In the genomic region with DNA sequence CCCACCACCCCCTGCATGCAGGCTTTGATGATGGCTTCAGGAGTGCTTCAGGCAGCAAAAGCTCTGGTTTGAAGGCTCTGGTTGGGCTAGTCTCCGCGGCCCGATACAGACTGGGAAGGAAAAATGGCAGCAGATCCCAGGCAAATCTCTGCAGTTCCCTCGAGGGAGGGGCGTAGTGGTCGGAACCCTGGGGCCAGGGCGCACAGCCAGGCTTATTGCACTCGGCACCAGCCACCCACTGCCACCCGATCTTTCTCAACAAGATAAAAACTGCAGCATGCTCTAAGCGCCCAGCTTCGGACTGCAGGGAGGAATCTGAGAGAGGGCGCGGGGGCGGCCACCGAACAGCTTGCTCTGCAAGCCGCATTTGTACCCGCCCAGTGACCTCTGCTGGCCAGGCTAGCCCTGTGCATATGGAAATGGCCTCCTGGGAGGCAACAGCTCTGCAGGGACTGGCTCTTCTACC, we compare ENCODE assay signal across 9 mouse cellular contexts. TPM values are rescaled to one million over a fixed set of nuclear protein-coding genes. Genes with fewer than 3 reads are reported as not detected.
DNase-seq lines count a peak whose midpoint lies in the region; ATAC-seq and TF ChIP-seq lines count a peak whose summit lies in the region.
"Had no signal": no experiment of that assay in that cellular context is flagged by ENCODE, and none has a peak within 500 bp of the region (broad histone marks: within the 10 kb centered on the region; RNA-seq: fewer than 3 reads in every experiment).

No protein-coding gene starts in this region.

- no peak overlapping the region for H3K27ac ChIP-seq in hindbrain, embryonic 16.5 days (ENCODE audit: low read depth, low read length)
- no peak overlapping the region for H3K27ac ChIP-seq in liver, adult 2 months (replicated peaks; ENCODE audit: insufficient read depth, low read depth, low read length)

- peak overlapping the region; percentile 50 for H3K9ac ChIP-seq in hindbrain, embryonic 16.5 days (ENCODE audit: low read depth, low read length)
- H3K9ac ChIP-seq in liver, adult 2 months (ENCODE audit: low read depth, low read length) = no peak overlapping the region

- 4% methylated on average over 17 of the region's 17 CpGs for WGBS in hindbrain, embryonic 16.5 days
- 5% methylated on average over 17 of the region's 17 CpGs for WGBS in liver, adult 2 months

- H3K27me3 ChIP-seq in hindbrain, embryonic 16.5 days (replicated peaks; ENCODE audit: control insufficient read depth, insufficient read depth, low read length) = no peaks in the 10 kb centered on the region
- peaks cover 6% of the 10 kb centered on the region; the same call in 1 of the 2 replicates for H3K27me3 ChIP-seq in liver, adult 2 months (ENCODE audit: control insufficient read depth, insufficient read depth, low read length)

- no peaks in the 10 kb centered on the region for H3K79me2 ChIP-seq in liver, adult 2 months (ENCODE audit: control insufficient read depth, insufficient read depth, low read length)

- peak; percentile 23; the same call in 1 of the 2 replicates for TF ChIP-seq CTCF in liver, adult 2 months (IDR thresholded peaks at IDR 0.05; ENCODE audit: low read depth, low read length)

- H3K9me3 ChIP-seq in hindbrain, embryonic 16.5 days (ENCODE audit: control insufficient read depth, low read length) = no peaks in the 10 kb centered on the region

- TF ChIP-seq POLR2A in liver, adult 2 months (IDR thresholded peaks at IDR 0.05; ENCODE audit: extremely low read depth, insufficient read depth, low read length) = no peak

- peak; percentile 40 for DNase-seq in layer of hippocampus, adult 11-12 months (ENCODE audit: low spot score)
- no peak for DNase-seq in layer of hippocampus, adult 9-10 months (ENCODE audit: low spot score)
- DNase-seq in cerebellum, adult 9-10 months = peak; percentile 74
- peak; percentile 24 for DNase-seq in forelimb bud, embryonic 11.5 days (ENCODE audit: low read depth, low spot score)
- no peak for DNase-seq in liver, adult 2 months (ENCODE audit: extremely low read depth, low read depth, low spot score)
- peak; percentile 75 for DNase-seq in retina, postnatal 1 day
- DNase-seq in adrenal gland, adult 18-20 months (ENCODE audit: low spot score in 2 of 2) = no peak

- H3K4me2 ChIP-seq in hindbrain, embryonic 16.5 days (ENCODE audit: low read length) = peak overlapping the region; percentile 60

- no peaks in the 10 kb centered on the region for H3K36me3 ChIP-seq in hindbrain, embryonic 16.5 days (ENCODE audit: control insufficient read depth, insufficient read depth, low read length)
- no peaks in the 10 kb centered on the region for H3K36me3 ChIP-seq in liver, adult 2 months (ENCODE audit: control insufficient read depth, insufficient read depth, low read length)

- H3K4me1 ChIP-seq in hindbrain, embryonic 16.5 days (ENCODE audit: control insufficient read depth, insufficient read depth, low read depth, low read length) = peaks cover 5% of the 10 kb centered on the region
- H3K4me1 ChIP-seq in liver, adult 2 months (ENCODE audit: control insufficient read depth, insufficient read depth, low read length) = no peaks in the 10 kb centered on the region

- peak overlapping the region; percentile 33 for H3K4me3 ChIP-seq in hindbrain, embryonic 16.5 days (ENCODE audit: low read length)
- H3K4me3 ChIP-seq in liver, adult 2 months (ENCODE audit: insufficient read depth, low read depth, low read length) = no peak overlapping the region

- ATAC-seq in hindbrain, embryonic 16.5 days = peak; percentile 81

RNA-seq across cellular contexts. Expression of a gene that starts 23.0 kb away (rescaled TPM):
- not detected in 2 replicates for polyA plus RNA-seq in hindbrain, embryonic 16.5 days (2015; fragmentation: Nextera tagmentation; extraction: Ambion mirVana)
- total RNA-seq in liver, adult 2 months (2014; rRNA removed) = not detected in 2 replicates
- not detected in 2 replicates for polyA plus RNA-seq in liver, adult 2 months (2012; rRNA removed)
- total RNA-seq in adrenal gland, adult 18-20 months (2021) = not detected
- total RNA-seq: layer of hippocampus, adult 8-10 months had no signal

RNA-seq across cellular contexts. Expression of a gene that starts 58.9 kb away (rescaled TPM):
- 1.9 and 2.6 TPM in 2 replicates for polyA plus RNA-seq in hindbrain, embryonic 16.5 days (2015; fragmentation: Nextera tagmentation; extraction: Ambion mirVana)
- total RNA-seq in liver, adult 2 months (2014; rRNA removed) = 1.2 and 1.3 TPM in 2 replicates
- polyA plus RNA-seq in liver, adult 2 months (2012; rRNA removed) = 0.29 and 0.54 TPM in 2 replicates
- 1 to 10 TPM in 1 of 2 experiments, under 1 TPM in 1; 0.66 to 1.1 TPM for total RNA-seq in adrenal gland, adult 18-20 months (2021)

Comparison
In these comparisons a context has a peak if more than half of its experiments do, and no peak if none do; other contexts are left out.
1. DNase-seq: peak in layer of hippocampus, adult 11-12 months (single experiment), cerebellum, adult 9-10 months (single experiment), forelimb bud, embryonic 11.5 days (single experiment) and retina, postnatal 1 day (single experiment); none in layer of hippocampus, adult 9-10 months (single experiment), liver, adult 2 months (single experiment) and adrenal gland, adult 18-20 months (0 of 2).